Mouse (Mus musculus): ENCODE results near the gene Gm20696. TPM values are rescaled to one million over a fixed set of nuclear protein-coding genes. Genes with fewer than 3 reads are reported as not detected.

The Gm20696 gene
- polyA plus RNA-seq, 1 experiment from 2014 or later, result 7.5 TPM

- Histone ChIP-seq H3K4me2 (replicated peaks; ENCODE audit: low read depth, low read length) (no peak overlapping the region), H3K27ac (ENCODE audit: low read depth, low read length) (no peak overlapping the region), H3K9me3 (ENCODE audit: control insufficient read depth, low read length) (no peaks in the 10 kb centered on the region), H3K9ac (ENCODE audit: low read depth, low read length) (no peak overlapping the region), H3K4me1 (ENCODE audit: control insufficient read depth, insufficient read depth, low read length) (peaks cover 4% of the 10 kb centered on the region; the same call in 1 of the 2 replicates), H3K36me3 (ENCODE audit: control insufficient read depth, insufficient read depth, low read length) (no peaks in the 10 kb centered on the region), H3K4me3 (ENCODE audit: low read length) (no peak overlapping the region), H3K27me3 (ENCODE audit: control insufficient read depth, insufficient read depth, low read length) (no peaks in the 10 kb centered on the region)
- WGBS, result 82% methylated on average over 8 of the region's 8 CpGs
- ATAC-seq (ENCODE audit: low FRiP score, low TSS enrichment), result no peak
Measured at GRCm38 (mm10) chr6:99322132-99322904, 344.3 kb downstream of the Gm20696 start.

GRCm38 (mm10) chr6:99320444-99320843 is 346.2 kb downstream of the Gm20696 start:
- H3K9me3 ChIP-seq (ENCODE audit: control insufficient read depth, low read length), result no peaks in the 10 kb centered on the region
- no peak overlapping the region for H3K4me3 ChIP-seq (ENCODE audit: low read length)
- H3K9ac ChIP-seq (ENCODE audit: low read depth, low read length), result no peak overlapping the region
- H3K27me3 ChIP-seq (ENCODE audit: control insufficient read depth, insufficient read depth, low read length), result no peaks in the 10 kb centered on the region
- peaks cover 7% of the 10 kb centered on the region; the same call in 1 of the 2 replicates for H3K4me1 ChIP-seq (ENCODE audit: control insufficient read depth, insufficient read depth, low read length)
- no peak for ATAC-seq (ENCODE audit: low FRiP score, low TSS enrichment)
- H3K27ac ChIP-seq (ENCODE audit: low read depth, low read length), result no peak overlapping the region
- no peak overlapping the region for H3K4me2 ChIP-seq (replicated peaks; ENCODE audit: low read depth, low read length)
- no peaks in the 10 kb centered on the region for H3K36me3 ChIP-seq (ENCODE audit: control insufficient read depth, insufficient read depth, low read length)
- whole genome bisulfite sequencing, result 32% methylated on average over 8 of the region's 8 CpGs

GRCm38 (mm10) chr6:99319415-99320405 is 346.9 kb downstream of the Gm20696 start:
- no peaks in the 10 kb centered on the region for H3K36me3 ChIP-seq (ENCODE audit: control insufficient read depth, insufficient read depth, low read length)
- WGBS, result 73% methylated on average over 19 of the region's 19 CpGs
- no peaks in the 10 kb centered on the region for H3K9me3 ChIP-seq (ENCODE audit: control insufficient read depth, low read length)
- H3K4me2 ChIP-seq (replicated peaks; ENCODE audit: low read depth, low read length), result no peak overlapping the region
- H3K9ac ChIP-seq (ENCODE audit: low read depth, low read length), result no peak overlapping the region
- ATAC-seq (ENCODE audit: low FRiP score, low TSS enrichment), result no peak
- no peaks in the 10 kb centered on the region for H3K27me3 ChIP-seq (ENCODE audit: control insufficient read depth, insufficient read depth, low read length)
- no peak overlapping the region for H3K4me3 ChIP-seq (ENCODE audit: low read length)
- no peak overlapping the region for H3K27ac ChIP-seq (ENCODE audit: low read depth, low read length)
- H3K4me1 ChIP-seq (ENCODE audit: control insufficient read depth, insufficient read depth, low read length), result peaks cover 7% of the 10 kb centered on the region; the same call in 1 of the 2 replicates

- Histone ChIP-seq H3K27ac (ENCODE audit: low read depth, low read length) (no peak overlapping the region), H3K4me1 (ENCODE audit: control insufficient read depth, insufficient read depth, low read length) (0 out of 2 replicates have a peak, but pooled peaks cover 7% of the 10 kb centered on the region), H3K27me3 (ENCODE audit: control insufficient read depth, insufficient read depth, low read length) (no peaks in the 10 kb centered on the region), H3K9ac (ENCODE audit: low read depth, low read length) (no peak overlapping the region), H3K9me3 (ENCODE audit: control insufficient read depth, low read length) (no peaks in the 10 kb centered on the region), H3K36me3 (ENCODE audit: control insufficient read depth, insufficient read depth, low read length) (no peaks in the 10 kb centered on the region), H3K4me2 (replicated peaks; ENCODE audit: low read depth, low read length) (no peak overlapping the region), H3K4me3 (ENCODE audit: low read length) (no peak overlapping the region)
- no peak for ATAC-seq (ENCODE audit: low FRiP score, low TSS enrichment)
- WGBS, result 53% methylated on average over 3 of the region's 3 CpGs
Measured at GRCm38 (mm10) chr6:99314746-99315145, 351.9 kb downstream of the Gm20696 start.

- H3K9me3 ChIP-seq (ENCODE audit: control insufficient read depth, low read length), result no peaks in the 10 kb centered on the region
- H3K36me3 ChIP-seq (ENCODE audit: control insufficient read depth, insufficient read depth, low read length), result 0 out of 2 replicates have a peak, but pooled peaks cover 4% of the 10 kb centered on the region
- WGBS, result 42% methylated on average over 12 of the region's 12 CpGs
- H3K9ac ChIP-seq (ENCODE audit: low read depth, low read length), result no peak overlapping the region
- H3K27me3 ChIP-seq (ENCODE audit: control insufficient read depth, insufficient read depth, low read length), result no peaks in the 10 kb centered on the region
- no peak for ATAC-seq (ENCODE audit: low FRiP score, low TSS enrichment)
- H3K4me1 ChIP-seq (ENCODE audit: control insufficient read depth, insufficient read depth, low read length), result 0 out of 2 replicates have a peak, but pooled peaks cover 4% of the 10 kb centered on the region
- H3K27ac ChIP-seq (ENCODE audit: low read depth, low read length), result no peak overlapping the region
- no peak overlapping the region for H3K4me2 ChIP-seq (replicated peaks; ENCODE audit: low read depth, low read length)
- no peak overlapping the region for H3K4me3 ChIP-seq (ENCODE audit: low read length)
Measured at GRCm38 (mm10) chr6:99310529-99310928, 356.1 kb downstream of the Gm20696 start.

GRCm38 (mm10) chr6:99310171-99310500 is 356.5 kb downstream of the Gm20696 start:
- no peak overlapping the region for H3K9ac ChIP-seq (ENCODE audit: low read depth, low read length)
- H3K4me3 ChIP-seq (ENCODE audit: low read length), result no peak overlapping the region
- H3K4me1 ChIP-seq (ENCODE audit: control insufficient read depth, insufficient read depth, low read length), result 0 out of 2 replicates have a peak, but pooled peaks cover 4% of the 10 kb centered on the region
- WGBS, result 61% methylated on average over 3 of the region's 3 CpGs
- ATAC-seq (ENCODE audit: low FRiP score, low TSS enrichment), result no peak
- H3K9me3 ChIP-seq (ENCODE audit: control insufficient read depth, low read length), result no peaks in the 10 kb centered on the region
- 0 out of 2 replicates have a peak, but pooled peaks cover 4% of the 10 kb centered on the region for H3K36me3 ChIP-seq (ENCODE audit: control insufficient read depth, insufficient read depth, low read length)
- no peak overlapping the region for H3K4me2 ChIP-seq (replicated peaks; ENCODE audit: low read depth, low read length)
- H3K27me3 ChIP-seq (ENCODE audit: control insufficient read depth, insufficient read depth, low read length), result no peaks in the 10 kb centered on the region
- no peak overlapping the region for H3K27ac ChIP-seq (ENCODE audit: low read depth, low read length)

GRCm38 (mm10) chr6:99309466-99310170 is 357.0 kb downstream of the Gm20696 start:
- ATAC-seq (ENCODE audit: low FRiP score, low TSS enrichment), result no peak
- 0 out of 2 replicates have a peak, but pooled peaks cover 4% of the 10 kb centered on the region for H3K4me1 ChIP-seq (ENCODE audit: control insufficient read depth, insufficient read depth, low read length)
- 0 out of 2 replicates have a peak, but pooled peaks cover 4% of the 10 kb centered on the region for H3K36me3 ChIP-seq (ENCODE audit: control insufficient read depth, insufficient read depth, low read length)
- no peaks in the 10 kb centered on the region for H3K9me3 ChIP-seq (ENCODE audit: control insufficient read depth, low read length)
- H3K4me3 ChIP-seq (ENCODE audit: low read length), result no peak overlapping the region
- H3K27ac ChIP-seq (ENCODE audit: low read depth, low read length), result no peak overlapping the region
- 78% methylated on average over 14 of the region's 14 CpGs for WGBS
- no peaks in the 10 kb centered on the region for H3K27me3 ChIP-seq (ENCODE audit: control insufficient read depth, insufficient read depth, low read length)
- no peak overlapping the region for H3K4me2 ChIP-seq (replicated peaks; ENCODE audit: low read depth, low read length)
- H3K9ac ChIP-seq (ENCODE audit: low read depth, low read length), result no peak overlapping the region

- H3K4me1 ChIP-seq (ENCODE audit: control insufficient read depth, insufficient read depth, low read length), result peaks cover 14% of the 10 kb centered on the region
- H3K36me3 ChIP-seq (ENCODE audit: control insufficient read depth, insufficient read depth, low read length), result 0 out of 2 replicates have a peak, but pooled peaks cover 4% of the 10 kb centered on the region
- no peak overlapping the region for H3K4me2 ChIP-seq (replicated peaks; ENCODE audit: low read depth, low read length)
- no peak overlapping the region for H3K9ac ChIP-seq (ENCODE audit: low read depth, low read length)
- no peaks in the 10 kb centered on the region for H3K9me3 ChIP-seq (ENCODE audit: control insufficient read depth, low read length)
- WGBS, result 75% methylated on average over 3 of the region's 3 CpGs
- no peaks in the 10 kb centered on the region for H3K27me3 ChIP-seq (ENCODE audit: control insufficient read depth, insufficient read depth, low read length)
- no peak for ATAC-seq (ENCODE audit: low FRiP score, low TSS enrichment)
- no peak overlapping the region for H3K27ac ChIP-seq (ENCODE audit: low read depth, low read length)
- no peak overlapping the region for H3K4me3 ChIP-seq (ENCODE audit: low read length)
Measured at GRCm38 (mm10) chr6:99305751-99306150, 360.8 kb downstream of the Gm20696 start.
